8 mouse cellular contexts compared by ENCODE assay signal in genomic region chr9:40799837-40800501, GRCm38 (mm10). TPM values are rescaled to one million over a fixed set of nuclear protein-coding genes. Genes with fewer than 3 reads are reported as not detected.
DNase-seq lines count a peak whose midpoint lies in the region; ATAC-seq and TF ChIP-seq lines count a peak whose summit lies in the region.

No protein-coding gene starts in this region.

- intact Hi-C loops in heart, postnatal 25 days (cut with DNase I): loop anchor here (2.0 kb wide), 1 partner anchor 15 kb away; no protein-coding TSS in a partner anchor

- peaks cover 12% of the 10 kb centered on the region for H3K36me3 ChIP-seq in forebrain, embryonic 15.5 days
- no peaks in the 10 kb centered on the region for H3K36me3 ChIP-seq in lung, postnatal 0 days (ENCODE audit: insufficient read depth, low read length)

- DNase-seq in ES-CJ7 (ENCODE audit: low read depth, low spot score): peak; percentile 78
- peak; percentile 71 for DNase-seq in heart, postnatal 25 days (ENCODE audit: low spot score)
- peak; percentile 52 to 71 for DNase-seq in layer of hippocampus, adult 2 months (ENCODE audit: low spot score in 2 of 2)
- DNase-seq in lung, postnatal 0 days (ENCODE audit: low spot score): peak; percentile 93
- DNase-seq in ovary, adult 18-20 months (ENCODE audit: low spot score): peak; percentile 78
- DNase-seq in thymus, postnatal 0 days (ENCODE audit: low spot score): peak; percentile 58

- under 1% methylated on average over 30 of the region's 30 CpGs for WGBS in forebrain, embryonic 15.5 days
- WGBS in lung, postnatal 0 days: 2% methylated on average over 29 of the region's 30 CpGs

- TF ChIP-seq CTCF in layer of hippocampus, adult 2 months (conservative IDR thresholded peaks at IDR 0.05): no peak
- no peak for TF ChIP-seq CTCF in lung, postnatal 0 days (IDR thresholded peaks at IDR 0.05)

- H3K9me3 ChIP-seq in forebrain, embryonic 15.5 days: no peaks in the 10 kb centered on the region
- no peaks in the 10 kb centered on the region for H3K9me3 ChIP-seq in lung, postnatal 0 days (ENCODE audit: low read length)

- H3K27ac ChIP-seq in forebrain, embryonic 15.5 days (replicated peaks): peak overlapping the region; percentile 99
- peak overlapping the region; percentile 100 for H3K27ac ChIP-seq in layer of hippocampus, adult 2 months
- H3K27ac ChIP-seq in lung, postnatal 0 days (ENCODE audit: low read length): peak overlapping the region; percentile 99

- peak overlapping the region; percentile 86 for H3K4me3 ChIP-seq in forebrain, embryonic 15.5 days
- peak overlapping the region; percentile 84 for H3K4me3 ChIP-seq in layer of hippocampus, adult 2 months
- peak overlapping the region; percentile 60 for H3K4me3 ChIP-seq in lung, postnatal 0 days (ENCODE audit: low read depth, low read length)

- ATAC-seq in cerebellum, adult (ENCODE audit: insufficient number of reproducible peaks, low FRiP score, low TSS enrichment): peak; percentile 33
- no peak; the same call in 1 of the 2 replicates for ATAC-seq in forebrain, embryonic 15.5 days (replicated peaks)
- peak; percentile 19 for ATAC-seq in lung, postnatal 0 days

- H3K9ac ChIP-seq in forebrain, embryonic 15.5 days (replicated peaks): peak overlapping the region; percentile 79
- H3K9ac ChIP-seq in lung, postnatal 0 days (replicated peaks; ENCODE audit: low read depth): peak overlapping the region; percentile 82

- H3K4me2 ChIP-seq in forebrain, embryonic 15.5 days (replicated peaks): peak overlapping the region; percentile 68
- H3K4me2 ChIP-seq in lung, postnatal 0 days (replicated peaks; ENCODE audit: low read depth, low read length): peak overlapping the region; percentile 76

- peaks cover 28% of the 10 kb centered on the region for H3K4me1 ChIP-seq in forebrain, embryonic 15.5 days
- H3K4me1 ChIP-seq in lung, postnatal 0 days (ENCODE audit: insufficient read depth, low read depth, low read length): peaks cover 8% of the 10 kb centered on the region; the same call in 1 of the 2 replicates

- H3K27me3 ChIP-seq in forebrain, embryonic 15.5 days: no peaks in the 10 kb centered on the region
- no peaks in the 10 kb centered on the region for H3K27me3 ChIP-seq in lung, postnatal 0 days (replicated peaks; ENCODE audit: insufficient read depth, low read length)

- peak; percentile 93 for TF ChIP-seq EP300 in lung, postnatal 0 days (IDR thresholded peaks at IDR 0.05)

RNA-seq across cellular contexts. Expression of gene Hspa8, which starts 0.8 kb away (rescaled TPM):
- polyA plus RNA-seq in forebrain, embryonic 15.5 days (2015; fragmentation: Nextera tagmentation; extraction: Ambion mirVana): 3,198 TPM in 2 replicates
- 1,000 to 10,000 TPM; 1,172 to 1,478 TPM for total RNA-seq in heart, postnatal 25 days (2021)
- total RNA-seq in layer of hippocampus, adult 2 months (2021): 1,000 to 10,000 TPM; 2,132 to 2,154 TPM
- polyA plus RNA-seq in lung, postnatal 0 days (2015; fragmentation: Nextera tagmentation; extraction: Ambion mirVana): 956 and 1,427 TPM in 2 replicates
- polyA plus RNA-seq in thymus, postnatal 0 days (2015; fragmentation: Nextera tagmentation; extraction: Ambion mirVana): 1,839 and 2,551 TPM in 2 replicates
